ENCODE assay signal across 16 mouse cellular contexts in the genomic region with DNA sequence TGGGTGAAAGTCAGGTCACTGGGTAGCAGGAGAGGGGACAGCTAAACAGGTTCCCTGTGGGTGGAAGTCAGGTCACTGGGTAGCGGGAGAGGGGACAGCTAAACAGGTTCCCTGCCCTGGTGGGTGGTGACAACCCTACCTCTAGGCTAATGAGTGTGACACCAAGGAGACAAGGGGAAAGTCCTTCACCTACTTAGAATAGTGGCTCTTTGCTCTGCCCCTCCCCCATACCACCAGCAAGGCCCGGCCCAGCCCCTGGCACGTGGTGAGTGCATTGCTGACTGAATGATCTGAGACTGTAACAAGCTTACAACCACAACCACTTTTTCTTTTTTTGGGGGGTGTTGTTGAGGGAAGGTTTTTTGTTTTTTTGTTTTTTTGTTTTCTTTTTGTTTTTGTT. TPM values are rescaled to one million over a fixed set of nuclear protein-coding genes. Genes with fewer than 3 reads are reported as not detected.
DNase-seq lines count a peak whose midpoint lies in the region; ATAC-seq and TF ChIP-seq lines count a peak whose summit lies in the region.
"Had no signal": no experiment of that assay in that cellular context is flagged by ENCODE, and none has a peak within 500 bp of the region (broad histone marks: within the 10 kb centered on the region; RNA-seq: fewer than 3 reads in every experiment).

No protein-coding gene starts in this region.

- H3K9me3 ChIP-seq in limb, embryonic 13.5 days: no peaks in the 10 kb centered on the region
- no peaks in the 10 kb centered on the region for H3K9me3 ChIP-seq in limb, embryonic 10.5 days (replicated peaks)
- no peaks in the 10 kb centered on the region for H3K9me3 ChIP-seq in liver, embryonic 14.5 days (ENCODE audit: control insufficient read depth, low read length)
- no peaks in the 10 kb centered on the region for H3K9me3 ChIP-seq in lung, postnatal 0 days (ENCODE audit: low read length)

- peak; percentile 24 for DNase-seq in adrenal gland, postnatal 10 days
- no peak for DNase-seq in adrenal gland, postnatal 4 days (ENCODE audit: low spot score in 2 of 2)
- DNase-seq in limb, embryonic 10.5 days (ENCODE audit: low spot score): no peak
- DNase-seq in liver, embryonic 14.5 days (ENCODE audit: low read depth in 3 of 3, low spot score in 3 of 3): no peak
- no peak for DNase-seq in lung, postnatal 0 days (ENCODE audit: low spot score)
- DNase-seq in ovary, postnatal 14 days (ENCODE audit: low spot score): no peak
- DNase-seq: cerebellum, postnatal 10 days; heart, postnatal 14 days; lung, postnatal 14 days; thymus, adult 18-20 months had no signal

- ATAC-seq in limb, embryonic 13.5 days (ENCODE audit: low FRiP score, low read depth): 0 out of 2 replicates have a peak, but pooled peaks have one; percentile 9
- ATAC-seq in granulocyte monocyte progenitor cell, adult 5-6 weeks (replicated peaks; ENCODE audit: poor library complexity, severe bottlenecking): 0 out of 2 replicates have a peak, but pooled peaks have one; percentile 13
- ATAC-seq in liver, embryonic 14.5 days (ENCODE audit: insufficient read depth): peak; percentile 17; the same call in 1 of the 2 replicates
- ATAC-seq in lung, postnatal 0 days: no peak; the same call in 1 of the 2 replicates

- H3K4me2 ChIP-seq in limb, embryonic 13.5 days (replicated peaks): no peak overlapping the region
- H3K4me2 ChIP-seq in liver, embryonic 14.5 days (ENCODE audit: low read depth): peak overlapping the region; percentile 57
- no peak overlapping the region for H3K4me2 ChIP-seq in lung, postnatal 0 days (replicated peaks; ENCODE audit: low read depth, low read length)

- no peak overlapping the region for H3K9ac ChIP-seq in limb, embryonic 13.5 days
- peak overlapping the region; percentile 53 for H3K9ac ChIP-seq in liver, embryonic 14.5 days (replicated peaks)
- H3K9ac ChIP-seq in lung, postnatal 0 days (replicated peaks; ENCODE audit: low read depth): no peak overlapping the region

- WGBS in limb, embryonic 13.5 days: 37% methylated on average over 3 of the region's 3 CpGs
- WGBS in limb, embryonic 10.5 days: 31% methylated on average over 3 of the region's 3 CpGs
- 39% methylated on average over 3 of the region's 3 CpGs for WGBS in liver, embryonic 14.5 days (ENCODE audit: insufficient replicate concordance)
- 44% methylated on average over 3 of the region's 3 CpGs for WGBS in lung, postnatal 0 days

- H3K27me3 ChIP-seq in limb, embryonic 13.5 days: no peaks in the 10 kb centered on the region
- no peaks in the 10 kb centered on the region for H3K27me3 ChIP-seq in limb, embryonic 10.5 days (ENCODE audit: low read depth, poor library complexity, severe bottlenecking)
- H3K27me3 ChIP-seq in liver, embryonic 14.5 days (ENCODE audit: control insufficient read depth, insufficient read depth, low read length): no peaks in the 10 kb centered on the region
- no peaks in the 10 kb centered on the region for H3K27me3 ChIP-seq in lung, postnatal 0 days (replicated peaks; ENCODE audit: insufficient read depth, low read length)

- H3K4me1 ChIP-seq in limb, embryonic 13.5 days: no peaks in the 10 kb centered on the region
- H3K4me1 ChIP-seq in limb, embryonic 10.5 days: peaks cover 15% of the 10 kb centered on the region
- peaks cover 27 to 28% of the 10 kb centered on the region in 2 experiments for H3K4me1 ChIP-seq in liver, embryonic 14.5 days (replicated peaks; ENCODE audit: control insufficient read depth in 2 of 2, insufficient read depth in 2 of 2, low read length in 1 of 2)
- no peaks in the 10 kb centered on the region for H3K4me1 ChIP-seq in lung, postnatal 0 days (ENCODE audit: insufficient read depth, low read depth, low read length)

- peaks cover 67% of the 10 kb centered on the region for H3K36me3 ChIP-seq in limb, embryonic 13.5 days
- H3K36me3 ChIP-seq in limb, embryonic 10.5 days: peaks cover 35% of the 10 kb centered on the region; the same call in 1 of the 2 replicates
- H3K36me3 ChIP-seq in liver, embryonic 14.5 days (replicated peaks; ENCODE audit: control insufficient read depth, insufficient read depth, low read depth): no peaks in the 10 kb centered on the region
- no peaks in the 10 kb centered on the region for H3K36me3 ChIP-seq in lung, postnatal 0 days (ENCODE audit: insufficient read depth, low read length)

- TF ChIP-seq EP300 in liver, embryonic 14.5 days (IDR thresholded peaks at IDR 0.05; ENCODE audit: low read depth): no peak
- TF ChIP-seq EP300 in lung, postnatal 0 days (IDR thresholded peaks at IDR 0.05): no peak

- no peak overlapping the region for H3K4me3 ChIP-seq in limb, embryonic 13.5 days
- no peak overlapping the region for H3K4me3 ChIP-seq in limb, embryonic 10.5 days
- H3K4me3 ChIP-seq in liver, embryonic 14.5 days (ENCODE audit: insufficient read depth in 1 of 2, low read depth in 2 of 2, low read length in 2 of 2): peak overlapping the region; percentile 3 to 45
- no peak overlapping the region for H3K4me3 ChIP-seq in lung, postnatal 0 days (ENCODE audit: low read depth, low read length)

- TF ChIP-seq CTCF in liver, embryonic 14.5 days (IDR thresholded peaks at IDR 0.05; ENCODE audit: low read depth): no peak
- no peak for TF ChIP-seq CTCF in lung, postnatal 0 days (IDR thresholded peaks at IDR 0.05)

- H3K27ac ChIP-seq in limb, embryonic 13.5 days: no peak overlapping the region
- no peak overlapping the region; the same call in 1 of the 2 replicates for H3K27ac ChIP-seq in limb, embryonic 10.5 days
- peak overlapping the region; percentile 97 for H3K27ac ChIP-seq in liver, embryonic 14.5 days
- no peak overlapping the region for H3K27ac ChIP-seq in lung, postnatal 0 days (ENCODE audit: low read length)

RNA-seq across cellular contexts. Expression of a gene that starts 27.2 kb away (rescaled TPM):
- 1 to 10 TPM; 2.9 to 5.1 TPM for total RNA-seq in adrenal gland, postnatal 10 days (2021)
- 1 to 10 TPM; 2.5 to 4.2 TPM for total RNA-seq in adrenal gland, postnatal 4 days (2021)
- 223 TPM in 2 replicates for polyA plus RNA-seq in limb, embryonic 13.5 days (2015; fragmentation: Nextera tagmentation; extraction: Ambion mirVana)
- 15.2 and 71.5 TPM in 2 replicates for polyA plus RNA-seq in limb, embryonic 10.5 days (2016; fragmentation: Nextera tagmentation; extraction: Ambion mirVana)
- total RNA-seq in granulocyte monocyte progenitor cell, adult 5-6 weeks (2014; fragmentation: Nextera tagmentation): not detected in 2 replicates
- total RNA-seq in granulocyte monocyte progenitor cell, adult 5-6 weeks (2017): not detected in 2 replicates
- polyA plus RNA-seq in liver, embryonic 14.5 days (2012; rRNA removed): 0.45 and 0.48 TPM in 2 replicates
- polyA plus RNA-seq in liver, embryonic 14.5 days (2014; fragmentation: Nextera tagmentation; extraction: Ambion mirVana): 0.23 and 0.30 TPM in 2 replicates
- polyA plus RNA-seq in lung, postnatal 0 days (2015; fragmentation: Nextera tagmentation; extraction: Ambion mirVana): 24.7 and 26.6 TPM in 2 replicates
- total RNA-seq: monocyte, adult 5-6 weeks had no signal

RNA-seq across cellular contexts. Expression of a gene that starts 29.6 kb away (rescaled TPM):
- not detected for total RNA-seq in adrenal gland, postnatal 10 days (2021)
- total RNA-seq in adrenal gland, postnatal 4 days (2021): not detected
- not detected in 2 replicates for polyA plus RNA-seq in limb, embryonic 13.5 days (2015; fragmentation: Nextera tagmentation; extraction: Ambion mirVana)
- polyA plus RNA-seq in limb, embryonic 10.5 days (2016; fragmentation: Nextera tagmentation; extraction: Ambion mirVana): not detected in 2 replicates
- not detected in 2 replicates for total RNA-seq in granulocyte monocyte progenitor cell, adult 5-6 weeks (2014; fragmentation: Nextera tagmentation)
- total RNA-seq in granulocyte monocyte progenitor cell, adult 5-6 weeks (2017): not detected in 2 replicates
- polyA plus RNA-seq in liver, embryonic 14.5 days (2012; rRNA removed): 0.01 TPM in 1 of 2 replicates, not detected in the other
- polyA plus RNA-seq in liver, embryonic 14.5 days (2014; fragmentation: Nextera tagmentation; extraction: Ambion mirVana): not detected in 2 replicates
- polyA plus RNA-seq in lung, postnatal 0 days (2015; fragmentation: Nextera tagmentation; extraction: Ambion mirVana): not detected in 2 replicates
- total RNA-seq: gastrocnemius, adult 8-10 months; heart, postnatal 14 days; left cerebral cortex, postnatal 14 days; monocyte, adult 5-6 weeks had no signal
- polyA plus RNA-seq: small intestine, adult 2 months had no signal

RNA-seq across cellular contexts. Expression of a gene that starts 56.6 kb away (rescaled TPM):
- total RNA-seq in adrenal gland, postnatal 10 days (2021): 100 to 1,000 TPM; 110 to 422 TPM
- 10 to 100 TPM; 27.0 to 37.9 TPM for total RNA-seq in adrenal gland, postnatal 4 days (2021)
- 24.3 and 27.4 TPM in 2 replicates for polyA plus RNA-seq in limb, embryonic 13.5 days (2015; fragmentation: Nextera tagmentation; extraction: Ambion mirVana)
- polyA plus RNA-seq in limb, embryonic 10.5 days (2016; fragmentation: Nextera tagmentation; extraction: Ambion mirVana): 2.2 and 3.0 TPM in 2 replicates
- not detected in 2 replicates for total RNA-seq in granulocyte monocyte progenitor cell, adult 5-6 weeks (2014; fragmentation: Nextera tagmentation)
- not detected in 2 replicates for total RNA-seq in granulocyte monocyte progenitor cell, adult 5-6 weeks (2017)
- 0.15 and 0.61 TPM in 2 replicates for polyA plus RNA-seq in liver, embryonic 14.5 days (2012; rRNA removed)
- 0.22 and 0.29 TPM in 2 replicates for polyA plus RNA-seq in liver, embryonic 14.5 days (2014; fragmentation: Nextera tagmentation; extraction: Ambion mirVana)
- 88.3 and 112 TPM in 2 replicates for polyA plus RNA-seq in lung, postnatal 0 days (2015; fragmentation: Nextera tagmentation; extraction: Ambion mirVana)

RNA-seq across cellular contexts. Expression of a gene that starts 56.7 kb away (rescaled TPM):
- 1 to 10 TPM in 1 of 2 experiments, not detected in 1; 1.3 TPM for total RNA-seq in adrenal gland, postnatal 10 days (2021)
- total RNA-seq in adrenal gland, postnatal 4 days (2021): not detected
- not detected in 2 replicates for polyA plus RNA-seq in limb, embryonic 13.5 days (2015; fragmentation: Nextera tagmentation; extraction: Ambion mirVana)
- not detected in 2 replicates for polyA plus RNA-seq in limb, embryonic 10.5 days (2016; fragmentation: Nextera tagmentation; extraction: Ambion mirVana)
- not detected in 2 replicates for total RNA-seq in granulocyte monocyte progenitor cell, adult 5-6 weeks (2014; fragmentation: Nextera tagmentation)
- total RNA-seq in granulocyte monocyte progenitor cell, adult 5-6 weeks (2017): not detected in 2 replicates
- polyA plus RNA-seq in liver, embryonic 14.5 days (2012; rRNA removed): 0.08 TPM in 1 of 2 replicates, not detected in the other
- polyA plus RNA-seq in liver, embryonic 14.5 days (2014; fragmentation: Nextera tagmentation; extraction: Ambion mirVana): not detected in 2 replicates
- 0.25 and 0.50 TPM in 2 replicates for polyA plus RNA-seq in lung, postnatal 0 days (2015; fragmentation: Nextera tagmentation; extraction: Ambion mirVana)
- total RNA-seq: left cerebral cortex, postnatal 14 days; monocyte, adult 5-6 weeks had no signal
- polyA plus RNA-seq: small intestine, adult 2 months had no signal

Comparison
In these comparisons a context has a peak if more than half of its experiments do, and no peak if none do; other contexts are left out.
1. H3K4me3 ChIP-seq: peak in liver, embryonic 14.5 days (2 of 2); none in limb, embryonic 13.5 days (single experiment), limb, embryonic 10.5 days (single experiment) and lung, postnatal 0 days (single experiment).
2. RNA of a gene that starts 27.2 kb away (polyA plus RNA-seq): 223 TPM in limb, embryonic 13.5 days, 15.2 to 71.5 TPM in limb, embryonic 10.5 days and 24.7 to 26.6 TPM in lung, postnatal 0 days; 0.23 to 0.48 TPM in liver, embryonic 14.5 days; every median in the first group is over 10 times any median in the second.